Comparison of ENCODE assay signal across 8 mouse cellular contexts in the genomic region with DNA sequence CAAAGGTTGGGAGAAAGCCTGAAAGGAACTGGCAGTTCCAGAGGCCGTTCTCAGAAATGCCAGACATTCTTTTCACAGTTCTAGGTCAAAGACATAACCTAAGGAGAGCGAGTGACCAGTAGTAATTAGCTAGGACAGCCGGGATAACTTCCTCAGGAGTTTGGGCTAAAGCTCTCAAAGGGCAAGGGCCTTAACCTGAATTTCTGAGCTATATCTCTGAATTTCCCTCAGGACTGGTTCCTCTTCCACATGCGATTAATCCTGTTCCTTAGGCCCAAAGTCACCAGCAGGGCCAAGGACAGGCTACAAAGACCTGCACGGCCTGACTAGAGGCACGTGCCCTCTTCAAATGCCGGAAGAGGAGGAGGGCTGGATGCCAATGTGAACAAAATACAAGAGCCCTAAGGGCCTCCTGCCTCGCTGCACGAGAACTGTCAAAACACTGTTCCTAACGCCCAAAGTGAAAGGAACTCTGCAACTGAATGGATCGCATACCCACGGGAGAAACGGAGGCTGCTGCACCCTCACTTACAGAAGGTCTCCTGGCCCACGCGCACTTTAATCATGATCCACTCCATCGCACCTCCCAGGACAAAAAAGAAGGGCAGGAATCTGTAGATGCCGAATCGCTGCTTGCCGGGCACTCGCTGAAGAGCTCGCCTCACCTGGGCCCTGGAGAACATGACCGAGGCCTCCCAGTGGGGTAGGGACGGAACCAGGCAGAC. TPM values are rescaled to one million over a fixed set of nuclear protein-coding genes. Genes with fewer than 3 reads are reported as not detected.
A peak's percentile ranks its signal among the peaks of the same experiment; 100 is the strongest.
DNase-seq lines count a peak whose midpoint lies in the region; ATAC-seq and TF ChIP-seq lines count a peak whose summit lies in the region.

No protein-coding gene starts in this region.

- intact Hi-C loops in heart, postnatal 10 days (cut with DNase I) = loop anchor here (2.0 to 5.0 kb wide), 2 partner anchors 67 to 124 kb away; a partner anchor contains a TSS

- H3K27me3 ChIP-seq in embryonic facial prominence, embryonic 12.5 days = no peaks in the 10 kb centered on the region
- H3K27me3 ChIP-seq in megakaryocyte, embryonic 14.5 days (replicated peaks) = peaks cover 30% of the 10 kb centered on the region
- H3K27me3 ChIP-seq in stomach, postnatal 0 days (ENCODE audit: control insufficient read depth, insufficient read depth, low read length) = no peaks in the 10 kb centered on the region

- H3K9me3 ChIP-seq in embryonic facial prominence, embryonic 12.5 days = no peaks in the 10 kb centered on the region
- no peaks in the 10 kb centered on the region for H3K9me3 ChIP-seq in megakaryocyte, embryonic 14.5 days
- H3K9me3 ChIP-seq in stomach, postnatal 0 days (ENCODE audit: control insufficient read depth, low read length) = no peaks in the 10 kb centered on the region

- no peak for ATAC-seq in embryonic facial prominence, embryonic 12.5 days (ENCODE audit: insufficient number of reproducible peaks, insufficient read depth, low FRiP score, low TSS enrichment)
- peak; percentile 20 for ATAC-seq in stomach, postnatal 0 days (ENCODE audit: low FRiP score, low TSS enrichment)

- TF ChIP-seq EP300 in stomach, postnatal 0 days (optimal IDR thresholded peaks at IDR 0.05) = no peak

- peak overlapping the region; percentile 73 for H3K27ac ChIP-seq in embryonic facial prominence, embryonic 12.5 days
- peak overlapping the region; percentile 85 for H3K27ac ChIP-seq in stomach, postnatal 0 days (replicated peaks)

- TF ChIP-seq CTCF in stomach, postnatal 0 days (IDR thresholded peaks at IDR 0.05; ENCODE audit: low read depth) = no peak

- DNase-seq in cerebellum, adult 11-12 months = peak; percentile 55
- no peak for DNase-seq in cerebellum, postnatal 4 days (ENCODE audit: low spot score in 2 of 2)
- peak; percentile 52 for DNase-seq in MEL-GATA-1-ER (ENCODE audit: extremely low read depth, low read depth)
- DNase-seq in heart, postnatal 10 days = peak; percentile 82 to 83
- DNase-seq in kidney, postnatal 36 days = peak; percentile 76 to 77
- DNase-seq in stomach, postnatal 0 days (ENCODE audit: low spot score) = peak; percentile 65

- H3K4me1 ChIP-seq in embryonic facial prominence, embryonic 12.5 days = peaks cover 52% of the 10 kb centered on the region
- peaks cover 82% of the 10 kb centered on the region for H3K4me1 ChIP-seq in megakaryocyte, embryonic 14.5 days
- peaks cover 6% of the 10 kb centered on the region; the same call in 1 of the 2 replicates for H3K4me1 ChIP-seq in stomach, postnatal 0 days (replicated peaks; ENCODE audit: control insufficient read depth, insufficient read depth)

- H3K9ac ChIP-seq in embryonic facial prominence, embryonic 12.5 days = peak overlapping the region; percentile 68
- H3K9ac ChIP-seq in stomach, postnatal 0 days (ENCODE audit: low read length) = peak overlapping the region; percentile 67

- WGBS in embryonic facial prominence, embryonic 12.5 days = 2% methylated on average over 23 of the region's 23 CpGs
- under 1% methylated on average over 23 of the region's 23 CpGs for WGBS in stomach, postnatal 0 days

- H3K4me2 ChIP-seq in embryonic facial prominence, embryonic 12.5 days (replicated peaks) = peak overlapping the region; percentile 91
- peak overlapping the region; percentile 63 for H3K4me2 ChIP-seq in stomach, postnatal 0 days (replicated peaks; ENCODE audit: low read depth)

- H3K36me3 ChIP-seq in embryonic facial prominence, embryonic 12.5 days = peaks cover 6% of the 10 kb centered on the region; the same call in 1 of the 2 replicates
- H3K36me3 ChIP-seq in megakaryocyte, embryonic 14.5 days (replicated peaks; ENCODE audit: low read length) = peaks cover 40% of the 10 kb centered on the region
- H3K36me3 ChIP-seq in stomach, postnatal 0 days (ENCODE audit: control insufficient read depth, insufficient read depth, low read length) = no peaks in the 10 kb centered on the region; the same call in 1 of the 2 replicates

- peak overlapping the region; percentile 70 for H3K4me3 ChIP-seq in embryonic facial prominence, embryonic 12.5 days
- peak overlapping the region; percentile 97 for H3K4me3 ChIP-seq in megakaryocyte, embryonic 14.5 days (replicated peaks)
- H3K4me3 ChIP-seq in stomach, postnatal 0 days (ENCODE audit: low read depth, low read length) = peak overlapping the region; percentile 70

RNA-seq across cellular contexts. Expression of a gene that starts 0.5 kb away (rescaled TPM):
- polyA plus RNA-seq in embryonic facial prominence, embryonic 12.5 days (2016; fragmentation: Nextera tagmentation; extraction: Ambion mirVana) = 59.1 and 64.8 TPM in 2 replicates
- total RNA-seq in heart, postnatal 10 days (2021) = 10 to 100 TPM; 92.2 to 93.5 TPM
- polyA plus RNA-seq in megakaryocyte, embryonic 14.5 days (2012; ENCODE audit: insufficient read depth, low replicate concordance) = 75.6 and 108 TPM in 2 replicates
- polyA plus RNA-seq in stomach, postnatal 0 days (2015; fragmentation: Nextera tagmentation; extraction: Ambion mirVana) = 99.3 and 108 TPM in 2 replicates

RNA-seq across cellular contexts. Expression of a gene that starts 2.6 kb away (rescaled TPM):
- 455 and 459 TPM in 2 replicates for polyA plus RNA-seq in embryonic facial prominence, embryonic 12.5 days (2016; fragmentation: Nextera tagmentation; extraction: Ambion mirVana)
- total RNA-seq in heart, postnatal 10 days (2021) = 10 to 100 TPM; 53.1 to 57.7 TPM
- polyA plus RNA-seq in megakaryocyte, embryonic 14.5 days (2012; ENCODE audit: insufficient read depth, low replicate concordance) = 31.4 and 70.8 TPM in 2 replicates
- 61.0 and 65.3 TPM in 2 replicates for polyA plus RNA-seq in stomach, postnatal 0 days (2015; fragmentation: Nextera tagmentation; extraction: Ambion mirVana)

RNA-seq across cellular contexts. Expression of a gene that starts 40.2 kb away (rescaled TPM):
- polyA plus RNA-seq in embryonic facial prominence, embryonic 12.5 days (2016; fragmentation: Nextera tagmentation; extraction: Ambion mirVana) = 28.4 and 29.6 TPM in 2 replicates
- total RNA-seq in heart, postnatal 10 days (2021) = 10 to 100 TPM; 77.3 to 78.9 TPM
- polyA plus RNA-seq in megakaryocyte, embryonic 14.5 days (2012; ENCODE audit: insufficient read depth, low replicate concordance) = 5.0 and 11.7 TPM in 2 replicates
- polyA plus RNA-seq in stomach, postnatal 0 days (2015; fragmentation: Nextera tagmentation; extraction: Ambion mirVana) = 23.7 and 23.9 TPM in 2 replicates

Comparison
In these comparisons a context has a peak if more than half of its experiments do, and no peak if none do; other contexts are left out.
1. DNase-seq: peak in cerebellum, adult 11-12 months (single experiment), MEL-GATA-1-ER (single experiment), heart, postnatal 10 days (2 of 2), kidney, postnatal 36 days (2 of 2) and stomach, postnatal 0 days (single experiment); none in cerebellum, postnatal 4 days (0 of 2).
2. Peak in every context shown above with its lines, with median percentiles within 50 percentile points of each other: H3K4me3 ChIP-seq.